Mouse (Mus musculus) left cerebral cortex, postnatal 10 days (tissue): ENCODE data around the gene Atl3. TPM values are rescaled to one million over a fixed set of nuclear protein-coding genes. Genes with fewer than 3 reads are reported as not detected.

Experiments used
- DNase-seq, 2 experiments: peaks; one replicate each; pipeline ENCODE4 v3.0.0; 2021 to 2022; ENCODE audit warnings: low spot score in 2 of 2, mixed read lengths in 1 of 2; ENCODE audit errors: extremely low spot score in 1 of 2
- intact Hi-C: fragments of 180-260 bp; cut with DNase I; formaldehyde crosslinking; loops from one replicate; pipeline ENCODE4 v1.15.1; 2025
- total RNA-seq, 2 experiments: library from RNA; stranded (reverse); gene quantifications; 2 replicates each; pipeline ENCODE4 v1.2.3; 2021

Gene Atl3
- 10 to 100 TPM; 19.4 to 21.6 TPM for total RNA-seq

DNA sequence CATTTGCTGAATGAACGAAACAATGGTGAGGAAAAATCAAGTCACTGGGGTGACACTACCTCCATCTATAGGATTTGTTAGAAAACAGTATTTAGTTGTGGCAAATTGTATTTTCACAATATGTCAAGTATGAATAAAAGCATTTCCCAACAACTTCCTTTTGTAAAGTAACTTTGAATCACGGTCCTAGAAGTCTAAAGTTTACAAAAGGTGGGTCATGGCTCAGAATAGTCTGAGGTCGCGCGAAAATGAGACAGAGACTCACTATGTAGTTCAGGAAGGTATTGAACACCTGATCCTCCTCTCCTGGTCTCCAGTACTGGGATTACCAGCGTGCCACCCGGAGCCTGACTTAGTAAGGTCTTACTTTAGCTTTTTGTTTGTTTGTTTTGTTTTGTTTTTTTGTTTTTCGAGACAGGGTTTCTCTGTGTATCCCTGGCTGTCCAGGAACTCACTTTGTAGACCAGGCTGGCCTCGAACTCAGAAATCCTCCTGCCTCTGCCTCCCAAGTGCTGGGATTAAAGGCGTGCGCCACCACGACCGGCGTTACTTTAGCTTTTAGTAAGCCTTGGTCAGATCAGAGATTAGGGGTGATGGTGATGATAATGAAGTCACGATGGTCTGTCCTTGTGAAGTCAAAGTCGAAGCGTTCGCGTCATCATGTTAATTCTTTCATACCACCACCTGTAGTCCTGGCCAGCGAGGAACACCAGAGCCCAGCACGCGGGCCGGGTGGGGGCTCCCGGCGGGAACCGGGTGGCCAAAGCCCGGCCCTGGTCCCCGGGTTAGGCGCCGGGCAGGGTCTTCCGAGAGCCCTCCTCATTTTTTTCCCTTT, at the start of gene Atl3:
TSS of gene Atl3 (plus strand) at position 689 of the 835 bp plus-strand sequence.
- intact Hi-C loops = no loop called here
- no peak for DNase-seq

DNA sequence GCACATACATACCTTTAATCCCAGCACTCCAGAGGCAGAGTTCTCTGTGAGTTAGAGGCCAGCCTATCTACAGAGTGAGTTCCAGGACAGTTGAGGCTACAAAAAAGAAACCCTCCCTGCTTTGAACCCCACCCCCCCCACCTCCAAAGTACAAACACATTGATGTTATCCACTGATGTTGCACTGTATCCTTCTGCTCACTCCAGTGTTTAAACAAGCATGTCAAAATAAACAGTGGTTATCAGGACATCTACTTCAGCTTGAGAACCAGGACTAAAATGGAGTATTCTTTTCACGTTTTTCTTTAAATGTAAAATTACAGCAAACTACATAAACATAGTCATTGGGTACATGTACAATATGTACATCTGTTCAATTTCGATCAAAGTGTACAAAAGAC, 48.7 kb upstream of the Atl3 start:
- DNase-seq = no peak
- intact Hi-C loops = loop anchor here (10.0 kb wide), 1 partner anchor 150 kb away; no protein-coding TSS in a partner anchor

DNA sequence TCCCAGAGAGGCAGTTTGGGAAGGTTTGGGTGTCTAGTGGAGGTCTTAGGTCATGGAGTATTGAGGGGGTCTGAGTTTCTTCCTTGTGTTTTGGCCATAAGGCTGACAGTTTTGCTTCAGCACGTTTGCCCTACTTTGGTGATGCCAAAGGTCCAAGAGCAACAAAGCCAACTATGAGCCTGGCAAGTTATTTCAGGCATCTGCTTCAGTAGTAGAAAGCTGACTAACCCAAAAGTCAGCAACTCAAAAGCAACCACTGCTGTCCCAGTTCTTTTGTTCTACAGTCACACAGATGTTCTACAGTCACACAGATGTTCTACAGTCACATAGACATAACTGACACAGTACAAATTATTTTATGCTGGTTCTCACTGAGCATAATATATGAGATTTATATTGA, 48.2 kb upstream of the Atl3 start:
- intact Hi-C loops = loop anchor here (10.0 kb wide), 1 partner anchor 149 kb away; no protein-coding TSS in a partner anchor
- DNase-seq = no peak

DNA sequence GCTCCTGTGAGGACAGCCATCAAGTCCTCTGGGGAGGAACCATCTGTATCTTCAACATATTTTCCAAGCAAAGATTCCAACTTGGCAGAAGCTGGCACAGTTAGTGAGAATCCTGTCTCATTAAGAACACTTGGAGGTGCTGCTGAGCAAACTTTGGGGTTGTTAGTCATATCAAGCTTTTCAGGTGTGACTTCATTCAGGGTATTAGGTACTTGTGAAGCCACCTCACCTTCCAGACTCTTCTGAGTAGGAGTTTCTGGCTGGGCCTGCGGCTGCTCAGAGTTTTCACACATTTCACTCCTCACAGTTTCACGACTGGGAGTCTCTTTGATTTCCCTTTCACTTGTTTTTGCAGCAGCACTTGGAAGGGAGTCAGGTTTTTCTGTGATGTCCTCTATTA, 37.0 kb upstream of the Atl3 start:
- no peak for DNase-seq
- intact Hi-C loops = no loop called here

DNA sequence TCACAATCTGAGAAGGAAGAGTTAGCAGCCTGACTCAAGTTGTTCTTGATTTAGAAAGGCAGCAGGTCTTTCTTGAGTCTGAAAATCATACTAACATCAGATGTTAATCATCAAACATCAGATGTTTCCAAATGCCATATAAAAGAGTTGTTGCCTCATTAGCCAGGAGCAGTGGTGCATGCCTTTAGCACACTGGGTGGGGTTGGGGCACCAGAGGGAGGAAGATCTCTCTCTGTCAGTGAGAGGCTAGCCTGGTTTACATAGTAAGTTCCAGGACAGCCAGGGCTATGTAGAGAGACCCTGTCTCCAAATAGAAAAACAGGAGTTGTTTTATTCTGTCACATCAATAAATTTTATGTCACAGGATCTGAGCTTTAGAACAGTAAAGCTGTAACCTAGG, 34.9 kb upstream of the Atl3 start:
- intact Hi-C loops = no loop called here
- DNase-seq = no peak

DNA sequence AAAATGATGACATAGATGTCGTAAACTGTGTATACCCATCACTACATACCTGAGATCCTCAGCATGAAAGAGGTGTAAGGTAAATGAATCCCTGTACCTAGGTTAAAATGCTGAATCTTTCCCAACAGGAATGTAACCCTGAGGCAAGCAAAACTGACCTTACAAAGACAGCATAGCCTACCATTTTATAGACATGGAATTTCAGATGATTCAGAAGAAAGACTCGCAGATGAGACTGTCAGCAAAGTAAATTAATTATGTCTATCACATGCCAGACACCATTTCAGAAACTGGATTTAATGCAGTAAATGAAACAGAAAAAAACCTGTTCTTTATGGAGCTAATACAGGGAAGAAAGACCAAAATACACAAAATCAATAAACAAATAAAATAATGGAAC, 34.5 kb upstream of the Atl3 start:
- intact Hi-C loops = no loop called here
- no peak for DNase-seq

DNA sequence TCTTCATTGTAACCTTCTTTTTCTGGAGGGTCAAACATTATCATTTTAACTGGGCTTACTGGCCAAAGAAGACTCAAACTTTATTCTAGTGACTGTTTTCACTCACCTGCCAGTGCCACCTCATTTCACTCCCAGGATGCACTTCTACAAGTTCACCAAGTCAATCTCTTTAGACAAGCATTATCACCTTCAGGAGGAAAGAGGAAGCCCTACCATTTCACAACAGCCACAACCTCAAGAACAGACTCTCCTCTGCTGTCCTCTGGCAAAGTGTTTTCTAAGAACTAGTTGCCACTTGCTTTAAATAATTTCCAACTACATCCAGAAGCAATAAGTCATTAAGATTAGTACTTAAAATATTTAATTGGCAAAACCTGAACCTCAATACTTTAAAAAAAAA, 25.9 kb upstream of the Atl3 start:
- DNase-seq = no peak
- intact Hi-C loops = no loop called here

DNA sequence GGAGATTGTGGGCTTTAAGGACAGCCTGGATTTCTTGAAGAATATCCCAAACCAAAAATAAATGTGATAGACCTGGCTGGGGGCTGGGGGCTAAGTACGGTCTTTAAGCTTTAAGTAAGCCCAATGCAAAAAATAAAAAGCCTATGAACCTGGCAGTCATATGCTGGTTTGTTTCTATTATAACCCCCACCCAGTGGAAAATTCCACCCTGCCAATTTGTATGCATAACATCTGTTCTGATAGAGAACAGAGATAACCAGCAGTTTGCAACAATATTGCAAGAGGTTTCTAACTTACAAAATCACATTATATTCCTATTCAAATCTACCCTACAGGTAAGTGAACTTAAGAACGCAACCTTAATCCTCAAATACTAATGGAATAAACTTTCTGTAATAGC, 23.2 kb upstream of the Atl3 start:
- intact Hi-C loops = no loop called here
- DNase-seq = no peak

DNA sequence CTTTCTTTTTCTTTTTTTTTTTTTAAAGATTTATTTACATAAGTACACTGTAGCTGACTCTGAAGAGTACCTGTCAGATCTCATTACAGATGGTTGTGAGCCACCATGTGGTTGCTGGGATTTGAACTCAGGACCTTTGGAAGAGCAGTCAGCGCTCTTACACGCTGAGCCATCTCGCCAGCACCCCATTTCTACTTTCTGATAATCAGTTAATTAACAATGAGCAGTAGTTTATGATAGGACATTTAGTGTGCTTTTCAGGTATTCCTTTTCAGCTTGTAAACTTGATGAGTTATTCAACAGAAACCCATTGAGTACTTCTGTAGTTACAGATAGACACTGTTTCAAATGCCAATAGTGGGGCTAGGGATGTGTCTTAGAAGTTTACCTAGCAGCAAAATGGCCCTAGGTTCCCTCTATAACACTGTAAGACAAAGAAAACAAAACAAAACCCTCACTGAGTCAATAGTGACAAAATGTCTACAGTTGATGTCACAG, 14.0 kb upstream of the Atl3 start:
- DNase-seq = no peak

DNA sequence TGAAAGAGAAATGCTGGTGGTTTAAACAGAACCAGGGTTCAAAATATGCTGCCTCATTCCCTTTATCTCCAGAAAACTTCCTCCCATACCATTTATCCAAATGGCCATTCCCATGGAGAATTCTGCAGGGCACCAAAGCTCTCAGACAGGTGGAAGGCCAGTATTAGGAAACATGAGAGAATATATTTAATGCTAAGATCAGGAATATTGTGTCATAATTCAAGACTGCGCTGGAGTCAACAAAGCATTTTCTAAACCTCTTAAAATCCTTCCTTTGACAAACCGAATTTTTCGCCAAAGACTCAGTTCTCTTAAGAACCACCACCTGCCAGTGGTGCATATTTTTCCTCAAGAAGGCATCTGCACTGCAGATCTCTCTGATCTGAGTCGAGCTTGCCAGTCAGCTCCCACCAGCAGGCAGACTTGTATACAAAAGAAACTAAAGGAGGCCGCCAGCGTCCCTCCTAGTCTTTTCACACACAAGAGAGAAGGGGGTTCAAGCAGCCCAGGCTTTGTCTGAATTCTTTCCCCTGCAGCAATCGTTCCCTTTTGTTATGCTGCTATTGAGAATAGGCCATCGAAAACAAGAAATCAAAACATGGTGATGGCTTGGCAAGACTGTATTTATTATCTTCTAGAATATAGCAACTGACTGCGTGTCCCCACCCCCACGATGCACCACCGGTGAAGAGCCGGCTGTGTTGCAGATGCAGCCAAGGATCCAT, 12.1 kb upstream of the Atl3 start:
- peak; percentile 43 to 72 for DNase-seq
- intact Hi-C loops = loop anchor here (5.0 kb wide), 1 partner anchor 39 kb away; no protein-coding TSS in a partner anchor

More for the DNA sequence above, 14.0 kb upstream of the Atl3 start:
- intact Hi-C loops = loop anchor here (5.0 kb wide), 1 partner anchor 37 kb away; no protein-coding TSS in a partner anchor

DNA sequence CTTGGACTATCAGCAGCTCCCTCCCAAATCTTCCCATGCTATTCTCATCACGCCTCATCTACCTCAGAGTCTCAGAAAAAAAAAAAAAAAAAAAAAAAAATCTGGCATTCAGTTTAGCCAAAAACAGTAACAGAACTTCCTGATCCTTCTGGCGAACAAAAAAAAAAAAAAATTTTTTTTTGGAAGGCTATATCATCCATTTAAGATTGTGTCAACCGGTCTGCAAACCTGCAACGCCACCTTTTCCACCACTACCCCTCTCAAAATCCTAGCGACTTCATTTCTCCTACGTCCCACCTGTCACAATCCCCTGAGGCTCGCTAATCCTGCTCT, 11.6 kb upstream of the Atl3 start:
- intact Hi-C loops = loop anchor here (5.0 kb wide), 1 partner anchor 40 kb away; no protein-coding TSS in a partner anchor
- no peak for DNase-seq

DNA sequence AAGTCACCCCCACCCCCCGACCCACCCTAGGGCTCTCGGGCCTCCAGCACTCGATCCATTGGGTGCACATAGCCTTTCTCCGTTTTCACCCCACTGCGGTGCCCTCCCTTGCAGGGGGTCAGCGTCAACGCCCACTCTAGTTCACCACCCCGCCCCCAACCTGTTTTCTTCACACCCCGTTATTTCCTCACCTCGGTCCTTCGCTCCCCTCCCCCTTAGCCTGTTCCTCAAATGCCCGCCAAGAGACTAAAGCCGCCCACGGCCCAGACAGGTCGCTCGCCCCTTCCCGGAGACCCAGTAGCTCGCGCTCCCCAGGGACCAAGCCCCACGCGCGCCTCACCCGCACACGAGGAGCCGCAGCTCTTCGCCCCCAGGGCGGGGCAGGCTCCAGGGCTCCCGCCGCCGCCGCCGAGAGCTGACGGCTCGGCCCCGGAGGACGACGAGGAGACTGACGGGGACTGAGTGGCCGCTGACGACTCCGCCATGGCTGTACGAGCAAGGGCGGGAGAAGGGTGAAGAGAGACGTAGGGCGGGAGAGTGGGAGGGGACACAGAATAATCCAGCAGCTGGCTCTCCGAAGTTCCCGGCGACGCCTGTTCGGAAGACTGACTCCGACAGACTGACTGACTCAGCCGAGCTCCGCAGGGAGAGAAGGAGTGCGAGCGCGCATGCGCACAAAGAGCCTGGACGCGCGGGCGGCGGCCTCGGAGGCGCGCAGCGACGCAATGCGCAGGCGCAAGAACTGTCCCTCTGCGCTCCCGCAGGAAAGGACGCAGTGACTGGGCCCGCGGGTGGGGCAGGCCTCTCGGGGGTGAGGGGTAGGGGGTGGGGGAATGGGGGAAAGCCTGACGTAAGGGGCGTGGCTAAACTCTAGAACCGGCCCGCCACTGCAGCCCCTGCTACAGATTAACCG, 11.0 kb upstream of the Atl3 start, which contains the start of gene Rtn3:
TSS of gene Rtn3 (minus strand) at position 683 of the 913 bp plus-strand sequence.
- intact Hi-C loops = loop anchor here (5.0 kb wide), 1 partner anchor 41 kb away; no protein-coding TSS in a partner anchor
- DNase-seq = peak; percentile 93 to 99

DNA sequence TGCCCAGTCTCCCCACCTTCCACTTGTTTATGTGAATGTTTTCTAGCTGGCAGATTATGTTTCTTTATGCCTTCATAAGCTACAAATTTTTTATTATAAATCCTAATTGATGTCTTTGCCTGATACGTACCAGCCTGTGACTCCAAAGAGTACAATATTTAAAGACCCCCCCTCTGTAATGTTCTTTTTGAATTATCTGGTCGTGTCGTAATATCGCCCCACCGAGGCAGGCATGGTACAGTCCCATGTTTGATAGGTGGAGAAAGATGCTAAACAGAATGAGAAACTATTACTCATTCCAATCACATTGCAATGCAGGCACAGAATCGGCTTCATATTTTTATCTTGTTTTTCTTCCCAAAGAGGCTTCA, 10.3 kb upstream of the Atl3 start:
- DNase-seq = peak; percentile 70 to 72
- intact Hi-C loops = loop anchor here (5.0 kb wide), 1 partner anchor 41 kb away; no protein-coding TSS in a partner anchor

DNA sequence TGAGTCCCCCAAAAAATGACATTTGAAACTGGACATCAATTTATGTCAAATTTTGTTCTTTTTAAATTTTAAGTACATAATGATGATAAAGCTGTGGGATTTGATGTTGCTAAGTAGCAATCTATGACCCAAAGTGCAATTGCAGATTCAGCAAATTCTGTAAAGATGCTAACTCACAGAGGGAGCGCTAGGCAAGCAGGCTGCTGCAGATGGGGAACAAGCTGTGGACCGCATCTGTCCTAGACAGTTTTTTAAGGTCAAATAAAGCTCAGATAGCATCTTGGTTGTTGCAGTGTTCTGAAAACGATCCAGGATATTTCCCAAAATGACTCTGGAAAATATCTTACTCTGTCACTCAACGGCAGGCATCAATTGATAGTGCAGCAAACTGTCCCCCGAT, 9.8 kb upstream of the Atl3 start:
- intact Hi-C loops = loop anchor here (5.0 kb wide), 1 partner anchor 42 kb away; no protein-coding TSS in a partner anchor
- DNase-seq = peak in 1 of 2 experiments; percentile 36

DNA sequence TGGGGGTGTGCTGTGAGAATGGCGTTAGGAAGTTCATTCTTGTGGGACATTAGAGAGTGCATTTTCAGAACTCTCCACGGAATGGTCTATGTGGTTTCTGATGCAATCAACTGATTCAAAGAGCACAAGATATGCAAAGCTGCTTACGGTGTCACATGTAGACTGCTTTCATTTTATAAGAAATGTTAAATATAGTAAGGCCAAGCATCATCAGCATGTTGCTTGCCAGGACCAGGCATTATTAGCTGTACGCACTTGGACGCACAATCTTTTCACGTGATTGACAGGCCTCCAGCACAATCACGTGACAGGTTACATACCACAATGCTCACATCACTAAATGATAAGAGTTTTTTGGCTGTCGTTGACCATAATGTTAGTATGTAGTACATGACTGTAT, 6.2 kb upstream of the Atl3 start:
- no peak for DNase-seq
- intact Hi-C loops = no loop called here

DNA sequence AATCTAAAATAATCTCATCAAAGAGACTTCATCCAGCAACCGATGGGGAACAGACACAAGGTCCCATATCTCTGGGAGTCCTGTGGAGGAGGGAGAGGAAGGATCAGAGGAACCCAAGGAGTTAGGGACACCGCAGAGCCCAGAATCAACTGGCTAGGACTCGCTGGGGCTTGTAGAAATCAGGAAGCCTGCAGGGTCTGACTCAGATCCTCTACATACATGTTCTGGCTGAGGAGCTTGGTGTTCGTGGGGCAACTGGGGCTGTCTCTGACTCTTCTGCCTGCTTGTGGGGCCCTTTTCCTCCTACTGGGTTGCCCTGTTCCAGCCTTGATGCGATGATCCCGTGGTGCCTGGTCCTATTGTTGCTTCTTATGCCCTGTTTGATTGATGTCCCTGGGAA, 1.9 kb upstream of the Atl3 start:
- no peak for DNase-seq
- intact Hi-C loops = no loop called here

DNA sequence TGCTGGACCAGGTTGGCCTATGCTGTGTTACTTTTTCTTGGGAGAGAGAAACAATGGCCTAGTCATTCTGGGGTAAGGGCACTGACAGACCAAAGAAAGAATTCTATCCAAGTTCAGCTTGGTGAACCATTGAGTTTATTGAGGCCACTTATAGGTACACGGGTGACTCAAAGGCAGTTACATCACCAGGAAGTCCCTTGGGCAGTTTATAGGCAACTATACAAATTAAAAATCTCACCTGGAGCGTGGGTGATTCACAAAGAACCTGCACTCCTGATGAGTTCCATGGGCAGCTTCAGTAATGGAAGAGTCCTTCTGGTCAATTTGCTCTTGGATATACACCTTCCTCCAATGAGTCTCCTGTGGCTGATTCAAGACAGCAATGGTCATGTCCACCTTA, 1.2 kb upstream of the Atl3 start:
- intact Hi-C loops = no loop called here
- DNase-seq = no peak

DNA sequence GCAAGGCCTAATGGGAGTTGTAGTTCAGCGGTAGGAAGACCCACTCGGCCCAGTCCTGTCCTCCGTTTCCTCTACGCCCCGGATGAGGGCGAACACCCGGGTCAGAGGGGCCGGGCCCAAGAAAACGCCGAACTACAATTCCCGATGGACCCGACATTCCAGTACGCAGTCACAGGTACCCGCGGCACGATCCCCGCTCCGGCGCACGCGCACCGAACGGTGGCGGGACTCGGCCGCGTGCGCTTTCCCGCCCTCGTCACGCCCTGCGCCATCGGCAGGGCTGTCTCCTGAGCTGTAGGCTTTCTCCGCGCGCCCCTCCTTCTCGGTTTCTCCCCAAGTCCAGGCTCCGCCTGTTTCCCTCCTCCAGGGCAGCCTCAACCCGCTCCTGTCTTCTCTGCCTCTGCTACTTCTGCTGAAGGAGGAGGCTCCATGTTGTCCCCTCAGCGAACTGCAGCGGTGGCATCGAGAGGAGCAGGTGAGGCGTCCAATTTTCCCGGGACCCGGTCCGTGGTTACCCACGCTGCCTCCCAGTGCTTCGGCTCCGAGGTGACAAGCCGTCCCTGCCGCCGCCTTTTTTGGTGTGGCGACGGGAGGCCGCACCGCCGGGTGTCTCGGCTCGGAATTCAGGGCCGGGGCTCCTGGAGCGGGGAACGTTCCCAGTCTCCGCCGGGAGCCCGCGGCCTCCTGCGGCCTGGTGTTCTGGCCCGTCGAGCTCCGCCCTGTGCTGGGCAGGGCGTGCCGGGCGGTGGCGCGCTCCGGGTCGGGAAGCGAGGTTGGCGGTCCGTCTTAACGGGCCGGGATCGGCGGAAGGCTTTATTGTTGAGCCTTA, 561 bp downstream of the Atl3 start:
- intact Hi-C loops = no loop called here
- DNase-seq = peak; percentile 96 to 97
